Mouse (Mus musculus): ENCODE data around the gene Bmp7.

Bmp7 gene

DNA sequence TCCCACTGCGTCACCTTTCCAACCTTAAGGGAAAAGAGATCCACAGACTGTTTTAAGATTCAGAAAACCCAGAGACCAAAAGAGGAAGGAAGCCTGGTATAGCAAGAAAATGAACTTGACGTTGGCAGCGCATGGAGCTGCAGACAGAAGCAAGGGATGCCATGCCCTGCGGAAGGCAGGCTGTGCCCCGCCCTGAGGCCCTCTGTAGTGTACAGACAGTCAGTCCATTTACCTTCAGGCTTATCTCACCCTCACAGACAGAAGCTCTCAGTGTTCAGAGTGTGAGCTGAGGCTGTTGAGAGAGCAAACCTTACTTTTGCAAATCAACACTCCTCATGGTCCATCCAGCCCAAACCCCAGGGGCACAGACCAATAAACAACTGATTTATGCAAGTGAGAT, 35.1 kb downstream of the Bmp7 start:
- no peak for DNase-seq

- DNase-seq, result no peak
Measured at GRCm38 (mm10) chr2:172904614-172905013, 35.5 kb downstream of the Bmp7 start.

GRCm38 (mm10) chr2:172903523-172903922, 36.6 kb downstream of the Bmp7 start:
- no peak for DNase-seq

DNA sequence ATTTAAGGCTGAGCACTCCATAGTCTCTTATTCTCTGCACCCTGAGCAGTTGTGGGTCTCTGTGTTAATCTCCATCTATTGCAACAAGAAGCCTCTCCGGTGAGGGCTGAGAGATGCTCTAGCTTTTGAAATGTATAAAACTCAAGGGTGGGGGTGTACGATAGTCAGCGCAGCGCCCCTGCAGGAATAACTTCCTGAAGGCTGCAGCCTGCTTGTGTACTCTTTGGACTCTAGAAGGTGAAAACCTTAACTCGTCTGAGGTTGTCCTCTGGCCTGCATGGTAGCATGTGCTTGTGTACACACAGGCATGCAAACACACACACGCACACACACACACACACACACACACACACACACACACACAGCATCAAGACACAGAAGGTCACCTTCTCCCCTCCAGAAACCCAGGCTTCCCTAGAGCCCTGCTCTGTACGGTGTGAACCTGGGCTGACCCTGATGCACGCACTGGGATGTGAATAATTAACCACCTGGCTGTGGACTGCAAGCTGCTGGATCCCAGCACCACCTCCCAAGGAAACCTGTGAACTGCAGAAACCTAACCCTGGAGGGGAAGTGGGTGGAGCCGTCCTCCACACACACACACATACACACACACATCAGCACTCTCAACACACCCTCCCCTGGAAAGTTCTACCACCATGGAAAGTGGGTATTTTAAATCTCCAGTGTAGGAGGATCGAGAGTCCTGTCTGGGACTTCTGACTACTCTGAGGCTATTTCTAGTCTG, 39.0 kb downstream of the Bmp7 start:
- no peak for DNase-seq

GRCm38 (mm10) chr2:172889756-172890443, 50.2 kb downstream of the Bmp7 start:
- no peak for DNase-seq

GRCm38 (mm10) chr2:172889222-172889621, 50.9 kb downstream of the Bmp7 start:
- no peak for DNase-seq

DNA sequence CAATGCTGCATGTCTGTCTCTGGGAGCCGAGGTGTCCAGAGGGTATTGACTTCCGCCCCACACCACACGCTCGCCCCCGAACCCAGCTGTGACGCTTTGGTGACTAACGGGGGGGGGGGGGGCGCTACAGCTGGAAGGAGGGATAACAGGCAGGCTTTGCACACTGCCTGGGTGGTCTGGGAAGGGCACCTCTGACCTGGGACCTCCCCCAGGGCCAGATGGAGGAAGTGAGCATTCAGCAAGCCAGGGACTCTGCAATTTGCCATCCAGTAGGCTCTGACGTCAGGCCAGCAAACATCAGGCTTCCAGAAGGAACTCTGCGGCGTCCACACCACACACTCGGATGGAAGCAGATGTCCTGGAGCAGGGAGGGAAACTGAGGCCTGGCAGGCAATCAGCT, 52.0 kb downstream of the Bmp7 start:
- no peak for DNase-seq

- no peak for DNase-seq
Measured at GRCm38 (mm10) chr2:172885861-172886260, 54.3 kb downstream of the Bmp7 start.

- no peak for DNase-seq
Measured at GRCm38 (mm10) chr2:172884584-172884983, 55.5 kb downstream of the Bmp7 start.

DNA sequence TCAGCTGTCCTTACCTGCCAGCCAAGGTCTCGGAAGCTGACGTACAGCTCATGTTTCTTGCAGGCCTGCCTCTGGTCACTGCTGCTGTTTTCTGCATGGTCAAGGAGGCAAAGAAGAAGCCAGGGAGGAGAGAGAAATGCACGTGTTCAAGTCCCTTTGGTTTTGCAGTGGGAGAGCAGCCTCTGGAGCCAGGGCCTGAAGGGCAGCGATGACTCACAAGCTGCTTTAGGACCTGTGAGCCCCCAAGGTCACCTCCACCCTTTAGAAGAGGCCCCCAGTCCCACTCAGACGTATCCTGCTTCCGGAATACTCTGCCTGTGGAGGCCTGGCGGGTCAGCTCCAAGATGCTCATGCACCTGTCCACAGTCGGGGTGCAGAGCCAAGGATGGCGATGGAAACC, 64.9 kb downstream of the Bmp7 start:
- DNase-seq, result no peak

DNA sequence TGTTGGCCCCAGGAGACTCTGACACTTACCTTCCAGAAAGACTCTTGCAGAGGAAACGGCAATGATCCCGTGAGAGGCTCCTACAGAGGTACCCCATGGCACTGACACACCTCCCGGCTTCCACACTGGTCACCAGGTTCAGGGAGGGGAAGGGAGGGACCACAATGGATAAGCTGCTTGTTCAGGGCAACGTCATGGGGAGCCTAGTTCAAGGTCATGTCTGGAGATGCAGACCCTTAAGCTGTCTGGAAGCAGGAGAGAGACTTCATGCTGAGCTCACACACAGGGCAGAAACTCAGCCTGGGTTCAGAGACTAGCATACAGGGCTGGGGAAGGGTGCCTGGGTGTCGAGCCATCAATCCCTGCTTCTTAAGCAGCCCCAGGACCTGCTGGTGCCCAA, 73.8 kb downstream of the Bmp7 start:
- no peak for DNase-seq

DNA sequence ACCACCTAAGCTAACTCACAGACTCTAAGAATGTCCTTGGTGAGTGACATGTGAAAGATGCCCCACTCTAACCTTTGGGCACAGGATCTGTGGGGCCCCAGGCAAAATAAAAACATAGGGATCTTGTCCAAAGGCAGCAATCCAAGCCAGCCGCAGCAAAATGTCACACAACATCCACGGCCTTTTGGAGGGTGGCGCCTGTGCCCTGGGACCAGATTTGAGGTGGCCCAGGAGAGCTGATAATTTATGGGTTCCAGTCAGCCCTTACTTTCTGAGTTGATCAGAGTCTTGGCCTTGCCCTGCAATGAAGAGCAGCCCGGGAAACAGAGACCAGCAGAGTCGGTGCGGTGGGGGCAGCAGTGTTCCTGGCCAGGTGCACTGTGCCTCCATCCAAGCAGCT, 75.0 kb downstream of the Bmp7 start:
- DNase-seq, result no peak

DNA sequence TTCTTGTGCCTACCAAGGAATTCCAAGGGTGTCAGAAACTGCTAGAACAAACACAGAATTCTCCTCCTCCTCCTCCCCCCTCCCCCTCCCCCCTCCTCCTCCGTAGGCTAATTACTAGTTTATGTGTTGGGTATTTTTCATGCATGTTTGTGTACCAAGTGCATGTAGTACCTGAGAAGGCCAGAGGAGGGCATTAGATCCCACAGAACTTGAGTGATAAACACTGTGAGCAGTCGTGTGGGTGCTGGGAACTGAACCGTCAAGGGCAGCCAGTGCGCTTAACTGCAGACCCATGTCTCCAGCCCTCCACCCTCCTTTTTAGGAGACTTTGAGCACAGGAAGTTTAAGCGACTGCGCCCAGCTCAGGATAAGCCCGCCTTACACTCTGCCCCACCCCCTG, 75.6 kb downstream of the Bmp7 start:
- DNase-seq, result no peak

DNA sequence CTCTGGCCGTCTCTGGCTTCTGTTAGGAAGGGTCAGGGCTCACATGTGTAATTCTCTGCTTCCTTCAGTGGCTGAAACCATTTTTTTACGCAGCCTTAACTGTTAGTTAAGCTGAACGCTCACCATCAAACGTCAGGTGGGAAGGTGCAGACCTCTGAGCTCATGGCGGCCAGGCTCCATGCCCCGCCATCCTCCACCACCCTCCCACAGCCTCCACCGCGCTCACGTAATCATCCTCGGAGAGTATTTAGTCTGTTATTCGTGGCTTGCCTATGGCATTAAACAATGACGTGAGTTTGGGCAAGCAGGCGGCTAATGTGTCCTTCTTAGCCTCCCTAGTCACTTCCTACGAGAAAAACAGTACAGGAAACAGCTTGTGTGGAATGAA, 76.7 kb downstream of the Bmp7 start:
- DNase-seq, result no peak

DNA sequence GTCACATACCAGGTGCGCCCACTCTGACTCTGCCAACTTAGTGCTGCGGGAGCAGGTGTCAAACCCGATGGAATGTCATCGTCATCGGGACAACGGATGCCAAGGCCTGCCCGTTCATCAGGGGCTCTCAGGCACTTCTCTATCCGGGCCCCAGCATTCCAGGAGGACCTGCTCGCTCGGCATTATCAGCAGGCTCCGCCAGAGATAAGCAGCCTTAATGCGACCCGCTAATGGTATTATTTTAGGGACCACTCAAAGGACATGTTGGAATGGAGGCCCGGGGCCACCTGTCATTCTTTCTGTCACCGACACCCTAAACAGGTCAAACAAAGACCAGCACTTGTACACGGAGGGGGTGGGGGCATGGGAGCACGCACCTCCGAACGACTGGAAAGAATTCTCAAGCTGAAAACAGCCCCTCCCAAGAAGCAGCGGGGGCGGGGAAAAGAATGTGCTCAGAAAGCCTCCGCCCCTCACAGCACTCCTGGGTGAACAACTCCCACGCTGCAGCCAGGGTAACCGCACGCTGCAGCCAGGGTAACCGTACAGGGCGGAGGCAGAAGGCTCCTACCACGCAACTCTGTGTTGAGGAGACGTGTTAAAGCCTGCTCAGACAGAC, 77.2 kb downstream of the Bmp7 start:
- no peak for DNase-seq

DNA sequence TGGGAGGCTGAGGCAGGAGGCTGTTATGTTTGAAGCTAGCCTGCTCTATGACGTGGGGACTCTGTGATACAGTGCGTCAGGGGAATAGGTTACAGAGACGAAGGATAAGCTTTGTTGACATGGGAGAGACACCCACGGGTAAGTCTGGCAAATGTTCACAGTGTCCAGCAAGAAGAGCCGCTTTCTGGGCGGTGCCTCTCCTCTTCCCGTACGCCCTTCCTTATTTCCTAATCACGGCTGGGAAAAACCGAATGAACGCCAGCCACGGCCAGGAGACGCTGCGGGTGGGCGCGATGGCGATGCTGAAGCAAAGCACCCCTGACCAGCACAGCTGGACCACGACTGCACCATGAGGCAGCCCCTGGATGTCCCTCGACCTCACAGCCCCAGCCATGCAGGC, 77.7 kb downstream of the Bmp7 start:
- DNase-seq, result no peak

- no peak for DNase-seq
Measured at GRCm38 (mm10) chr2:172861590-172861989, 78.5 kb downstream of the Bmp7 start.

DNA sequence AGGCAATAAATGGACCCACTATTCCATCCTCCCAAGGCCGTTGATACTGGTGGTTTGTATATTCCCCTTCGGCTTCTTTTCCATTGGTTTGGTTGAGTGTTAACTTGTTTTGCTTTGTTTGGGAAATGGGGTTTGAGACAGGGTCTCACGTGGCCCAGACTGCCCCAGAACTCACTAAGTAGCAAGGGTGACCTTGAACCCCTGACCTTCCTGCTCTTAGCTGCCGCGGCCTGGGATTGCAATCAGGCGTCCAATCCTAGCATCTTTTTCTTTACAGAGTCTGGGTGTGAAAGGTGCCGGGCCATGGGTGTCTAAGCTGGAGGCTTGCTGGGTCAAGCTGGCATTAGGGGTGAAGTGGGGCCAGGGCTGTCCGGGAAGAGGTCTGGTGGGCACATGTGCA, 79.5 kb downstream of the Bmp7 start:
- DNase-seq, result no peak

- no peak for DNase-seq
Measured at GRCm38 (mm10) chr2:172860104-172860503, 80.0 kb downstream of the Bmp7 start.

GRCm38 (mm10) chr2:172857048-172857447, 83.1 kb downstream of the Bmp7 start:
- no peak for DNase-seq

DNA sequence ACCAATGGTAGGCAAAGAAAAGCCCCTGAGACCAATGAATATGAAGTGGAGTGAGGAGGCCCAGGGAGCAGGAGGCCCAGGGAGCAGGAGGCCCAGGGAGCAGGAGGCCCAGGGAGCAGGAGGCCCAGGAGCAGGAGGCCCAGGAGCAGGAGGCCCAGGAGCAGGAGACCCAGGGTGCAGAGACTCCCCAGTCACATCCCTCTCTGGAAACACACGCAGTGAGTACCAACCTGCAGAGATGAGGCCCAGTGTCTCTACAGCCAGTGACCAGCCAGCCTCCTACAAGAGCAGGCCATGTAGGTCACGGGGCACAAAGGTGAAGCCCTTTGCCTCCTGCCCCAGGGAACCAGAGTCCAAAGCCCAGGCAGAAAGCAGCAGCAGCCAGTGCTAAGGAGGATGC, 83.6 kb downstream of the Bmp7 start:
- DNase-seq, result no peak

GRCm38 (mm10) chr2:172854136-172854535, 86.0 kb downstream of the Bmp7 start:
- DNase-seq, result peak; percentile 60 to 67

- no peak for DNase-seq
Measured at GRCm38 (mm10) chr2:172851773-172852172, 88.3 kb downstream of the Bmp7 start.

DNA sequence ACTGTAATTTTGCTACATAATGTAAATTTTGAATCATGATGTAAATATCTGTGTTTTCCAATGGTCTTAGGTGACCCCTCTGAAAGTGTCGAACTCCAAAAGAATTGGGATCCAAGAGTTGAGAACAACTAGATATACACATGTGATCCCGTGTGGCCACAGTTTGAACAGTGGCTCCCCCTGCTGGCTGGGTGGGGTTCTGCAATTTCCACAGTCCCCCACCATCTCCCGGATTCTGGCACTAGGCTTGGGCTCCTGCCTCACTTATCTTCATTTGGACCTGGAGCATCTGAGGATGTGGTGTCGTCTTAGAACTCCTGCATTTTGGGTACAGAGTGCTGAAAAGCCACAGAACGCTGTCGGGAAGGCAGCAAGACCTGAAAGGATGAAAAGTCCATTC, 91.9 kb downstream of the Bmp7 start:
- DNase-seq, result no peak

- DNase-seq, result no peak
Measured at GRCm38 (mm10) chr2:172846311-172846575, 93.9 kb downstream of the Bmp7 start.
